Mouse (Mus musculus) kidney, adult 9 months (tissue): ENCODE measurements around the gene Gramd2.
"Not testable (repeated sequence)": the region's sequence is repeated elsewhere in the genome, so short reads cannot be mapped to it uniquely, and the experiment has no call there.

Source experiments
- DNase-seq: peaks from one replicate; pipeline ENCODE4 v3.0.0; 2022

The Gramd2 gene

DNA sequence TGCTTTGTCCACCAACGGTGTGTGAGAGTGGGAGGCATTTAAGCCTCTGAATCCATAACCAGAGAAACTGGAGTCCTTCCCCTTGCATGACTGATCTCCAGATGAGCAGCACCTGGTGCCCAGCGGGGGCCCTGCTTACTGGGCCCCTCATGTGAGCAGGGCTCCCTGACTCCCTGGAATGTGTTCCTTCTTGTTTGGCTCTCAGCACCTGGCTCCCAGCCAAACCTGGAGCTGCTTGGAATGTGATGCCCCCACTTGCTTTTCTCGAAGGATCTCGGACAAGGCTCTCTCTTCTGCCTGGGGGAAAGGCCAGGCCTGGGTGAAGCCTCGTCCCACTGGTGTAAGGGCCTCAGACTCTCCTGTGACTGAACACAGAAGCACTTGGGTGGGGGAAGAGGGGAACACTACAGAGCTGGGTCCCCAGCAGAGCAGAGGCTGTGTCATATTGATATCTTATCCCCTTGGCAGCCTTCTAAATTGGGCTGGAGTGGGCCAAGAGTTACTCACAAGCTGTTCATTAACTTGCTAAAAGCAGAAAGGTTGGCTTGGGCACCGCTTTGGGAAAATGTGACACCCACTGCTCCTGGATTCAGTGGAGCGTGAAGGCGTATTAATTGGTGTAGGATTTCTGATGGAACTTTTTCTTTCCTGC is 44.0 kb downstream of the Gramd2 start:
- peak; percentile 94 for DNase-seq

DNA sequence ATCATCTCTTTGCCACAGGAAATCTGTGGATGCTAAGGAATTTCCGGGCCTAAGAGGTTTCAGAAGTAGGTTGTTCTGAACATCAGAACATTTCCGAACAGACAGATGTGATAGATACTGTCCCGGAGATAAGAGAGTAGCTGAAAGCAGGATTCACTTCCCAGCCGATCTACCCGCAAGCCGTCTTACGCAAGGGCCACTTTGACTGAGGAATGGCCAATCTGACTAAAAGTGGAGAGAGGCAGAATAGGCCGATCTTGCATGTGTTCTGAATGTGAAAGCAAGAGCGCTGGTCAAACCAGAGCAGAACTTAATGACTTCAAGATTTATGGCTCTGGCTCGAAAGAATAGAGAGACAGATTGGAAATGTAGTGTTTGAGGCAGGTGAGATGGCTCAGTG is 45.6 kb downstream of the Gramd2 start:
- no peak for DNase-seq

DNA sequence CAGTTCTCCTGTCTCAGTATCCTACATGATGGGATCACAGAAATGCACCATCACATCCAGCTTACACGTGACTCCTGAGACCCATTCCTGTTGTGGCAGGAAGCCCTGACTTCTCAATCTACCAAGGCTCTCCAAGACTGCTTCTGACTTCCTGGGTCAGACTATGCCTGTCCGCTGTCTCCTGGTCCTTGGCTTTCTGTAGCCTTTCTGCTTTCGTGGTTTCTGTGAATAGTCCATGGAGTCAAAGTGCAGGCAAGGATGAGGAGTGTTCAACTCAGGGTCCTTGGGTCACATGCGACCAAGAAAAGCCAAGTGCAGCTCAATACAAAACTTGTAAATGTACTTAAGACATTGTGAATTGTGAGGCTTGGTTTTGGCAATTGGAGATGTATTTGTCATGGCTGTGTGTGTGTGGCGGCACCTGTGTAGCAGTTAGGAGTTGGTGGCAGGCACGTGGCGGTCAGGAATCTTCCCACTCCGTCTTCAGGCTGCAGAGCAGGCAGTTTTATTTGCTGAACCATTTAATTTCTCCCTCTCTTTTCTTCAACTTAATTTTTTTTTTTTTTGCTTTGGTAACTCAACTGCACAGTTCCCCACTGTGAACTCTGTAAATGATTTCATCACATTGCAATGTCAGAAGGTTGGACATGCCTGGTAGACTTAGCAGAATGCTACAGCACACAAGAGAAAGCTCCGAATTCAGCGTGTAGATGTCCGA is 47.8 kb downstream of the Gramd2 start:
- DNase-seq, result peak; percentile 82

- no peak for DNase-seq
Observed at GRCm38 (mm10) chr9:59731136-59731535, 51.2 kb downstream of the Gramd2 start.

- no peak for DNase-seq
Observed at GRCm38 (mm10) chr9:59733075-59733474, 53.1 kb downstream of the Gramd2 start.

DNA sequence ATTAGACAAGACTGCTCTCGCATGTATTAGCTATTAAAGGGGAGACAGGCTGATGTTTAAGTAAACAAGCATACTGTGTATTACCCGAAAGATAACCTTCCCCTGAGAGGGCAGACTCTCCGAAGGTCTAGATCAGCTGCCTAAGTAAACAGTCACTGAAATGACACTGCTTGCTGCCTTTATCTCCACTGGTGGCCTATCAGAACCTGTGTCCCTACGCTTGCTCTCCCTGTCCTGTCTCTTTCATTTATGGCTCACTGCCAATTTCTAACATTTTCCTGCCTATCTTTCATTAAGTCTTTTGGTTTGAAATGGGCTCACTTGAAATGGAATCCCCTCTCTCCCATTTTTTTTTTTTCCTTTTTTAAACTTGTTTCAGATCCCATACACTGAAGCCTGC is 55.5 kb downstream of the Gramd2 start:
- no peak for DNase-seq

GRCm38 (mm10) chr9:59740593-59740992 is 60.6 kb downstream of the Gramd2 start:
- peak; percentile 47 for DNase-seq

- DNase-seq, result no peak
Observed at GRCm38 (mm10) chr9:59743903-59744302, 64.0 kb downstream of the Gramd2 start.

GRCm38 (mm10) chr9:59748387-59748786 is 68.4 kb downstream of the Gramd2 start:
- no peak for DNase-seq

DNA sequence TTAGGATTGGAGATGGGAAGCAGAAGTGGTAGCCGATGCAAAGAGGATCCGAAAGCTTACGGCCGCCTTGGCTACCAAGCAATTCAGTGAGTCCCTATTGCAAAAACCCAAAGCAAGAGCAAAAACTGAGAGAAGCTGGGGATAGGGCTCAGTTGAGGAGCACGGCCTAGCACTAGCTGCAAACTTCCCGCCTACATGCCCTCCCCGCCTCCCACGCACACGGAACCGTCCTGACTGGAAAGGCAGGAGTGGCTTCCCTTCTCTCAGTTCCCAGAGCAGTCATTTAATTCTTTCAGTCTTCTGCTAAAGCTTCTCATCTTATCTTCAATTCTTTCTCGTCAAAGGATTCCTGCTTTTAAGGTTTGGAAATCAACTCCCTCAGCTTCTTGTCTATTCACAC is 69.0 kb downstream of the Gramd2 start:
- DNase-seq, result no peak

DNA sequence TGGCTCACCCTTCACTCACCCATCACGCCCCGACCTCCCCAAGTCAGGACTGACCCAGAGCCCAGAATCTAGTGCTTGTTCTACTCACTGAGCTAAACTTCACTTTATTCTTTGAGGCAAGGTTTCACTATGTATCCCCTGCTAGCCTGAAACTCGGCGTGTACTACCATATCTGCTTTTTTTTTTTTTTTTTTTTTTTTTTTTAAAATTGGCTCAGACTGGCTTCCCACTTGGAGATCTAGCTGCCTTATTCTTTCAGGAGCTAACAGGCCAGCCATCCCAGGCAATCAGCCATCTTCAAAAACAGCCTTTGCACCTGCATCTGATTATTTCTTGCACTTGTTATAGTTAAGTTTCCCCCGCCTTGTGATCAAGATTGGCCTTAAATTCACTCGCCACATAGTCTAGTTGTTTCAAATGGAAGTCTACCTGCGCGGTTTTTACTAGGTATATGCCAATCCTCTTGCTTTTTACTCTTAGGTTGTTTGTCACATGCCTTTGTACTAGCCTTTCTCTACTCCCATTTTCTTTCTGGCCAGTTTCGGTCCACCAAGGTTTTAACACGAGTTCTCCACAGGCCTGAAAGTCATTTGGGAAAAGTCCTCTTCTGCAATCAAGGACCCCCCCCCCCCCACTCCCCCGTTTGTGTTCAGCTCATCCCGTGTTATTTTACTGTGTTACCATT is 69.8 kb downstream of the Gramd2 start:
- DNase-seq, result peak; percentile 28

DNA sequence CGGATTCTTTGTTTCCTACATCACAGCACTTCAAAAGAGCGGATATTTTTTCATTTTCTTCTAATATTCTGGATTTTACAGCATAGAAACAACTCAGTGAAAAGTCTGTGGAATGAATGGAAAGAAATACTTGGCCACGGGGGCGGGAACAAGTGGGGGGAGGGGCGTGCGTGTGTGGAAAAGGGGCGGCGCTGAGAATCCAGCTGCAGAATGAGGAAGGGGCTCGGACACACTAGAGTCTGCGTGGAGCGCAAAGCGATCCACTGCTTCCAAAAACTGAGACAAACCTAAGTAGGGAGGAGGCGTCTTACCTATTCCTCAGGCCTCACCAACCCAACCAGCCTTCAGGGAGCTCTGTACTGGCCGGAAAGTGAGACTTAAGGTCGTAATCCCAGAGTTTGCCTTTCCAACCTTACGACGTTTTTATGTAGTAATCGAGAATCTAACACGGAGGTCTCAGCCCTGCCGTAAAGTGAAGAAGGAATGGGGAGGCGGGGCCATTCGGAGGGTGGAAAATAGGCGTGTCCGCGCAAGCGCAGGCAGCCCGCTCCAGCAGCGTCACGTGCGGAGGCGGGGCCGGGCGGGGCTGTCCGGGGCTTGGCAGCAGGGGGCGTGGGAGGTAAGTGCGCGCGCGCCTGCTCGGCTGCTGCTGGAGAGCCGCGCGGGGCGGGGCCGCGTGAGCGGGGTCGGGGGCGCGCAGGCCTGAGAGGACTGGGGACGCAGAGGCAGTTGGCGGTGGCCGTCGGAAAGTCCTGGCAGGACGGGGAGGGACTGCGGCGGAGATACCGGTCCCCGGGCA is 70.5 kb downstream of the Gramd2 start, which contains the start of the genes Senp8 and Myo9a:
Senp8 (minus strand) TSS at position 444 of the 799 bp plus-strand sequence.
Myo9a (plus strand) TSS at position 630 of the 799 bp plus-strand sequence.
- DNase-seq, result peak; percentile 99

GRCm38 (mm10) chr9:59751066-59751581 is 71.2 kb downstream of the Gramd2 start:
- peak; percentile 93 for DNase-seq

GRCm38 (mm10) chr9:59751966-59752365 is 72.0 kb downstream of the Gramd2 start:
- no peak for DNase-seq

DNA sequence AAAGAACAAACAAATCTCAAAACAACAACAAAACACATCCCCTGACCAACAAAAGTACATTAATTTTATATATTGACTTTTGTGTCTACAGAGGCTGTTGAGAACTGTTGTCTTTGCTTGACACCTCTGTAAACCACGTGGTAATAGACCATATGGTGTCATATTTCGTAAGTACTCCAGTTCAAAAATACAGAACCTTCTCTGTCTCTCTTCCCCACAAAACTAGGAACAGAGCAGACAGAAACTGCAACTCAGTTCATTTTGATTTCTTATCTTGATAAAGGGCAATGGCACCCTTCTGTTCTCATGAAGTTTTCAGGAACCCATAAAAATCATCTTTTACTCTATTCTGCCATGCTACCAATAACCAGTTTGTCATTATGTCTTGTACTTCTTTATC is 75.3 kb downstream of the Gramd2 start:
- no peak for DNase-seq

GRCm38 (mm10) chr9:59757016-59757415 is 77.1 kb downstream of the Gramd2 start:
- peak; percentile 57 for DNase-seq

DNA sequence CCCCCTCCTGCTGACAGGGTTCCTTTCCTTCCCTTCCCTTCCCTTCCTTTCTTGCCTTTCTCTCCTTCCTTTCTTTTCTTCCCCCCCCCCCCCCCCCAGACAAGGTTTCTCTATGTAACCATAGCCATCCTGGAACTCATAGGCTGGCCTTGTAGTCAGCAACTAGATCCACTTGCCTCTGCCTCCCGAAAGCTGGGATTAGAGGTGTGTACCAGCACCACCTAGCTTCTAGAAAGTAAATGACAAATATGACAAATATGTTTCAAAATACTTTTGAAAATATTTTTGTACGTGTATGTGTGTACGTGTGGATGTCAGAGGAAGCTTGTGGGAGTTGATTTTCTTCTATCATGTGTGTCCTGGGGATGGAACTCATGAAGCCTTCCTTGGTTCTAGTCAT is 80.6 kb downstream of the Gramd2 start:
- peak; percentile 42 for DNase-seq

DNA sequence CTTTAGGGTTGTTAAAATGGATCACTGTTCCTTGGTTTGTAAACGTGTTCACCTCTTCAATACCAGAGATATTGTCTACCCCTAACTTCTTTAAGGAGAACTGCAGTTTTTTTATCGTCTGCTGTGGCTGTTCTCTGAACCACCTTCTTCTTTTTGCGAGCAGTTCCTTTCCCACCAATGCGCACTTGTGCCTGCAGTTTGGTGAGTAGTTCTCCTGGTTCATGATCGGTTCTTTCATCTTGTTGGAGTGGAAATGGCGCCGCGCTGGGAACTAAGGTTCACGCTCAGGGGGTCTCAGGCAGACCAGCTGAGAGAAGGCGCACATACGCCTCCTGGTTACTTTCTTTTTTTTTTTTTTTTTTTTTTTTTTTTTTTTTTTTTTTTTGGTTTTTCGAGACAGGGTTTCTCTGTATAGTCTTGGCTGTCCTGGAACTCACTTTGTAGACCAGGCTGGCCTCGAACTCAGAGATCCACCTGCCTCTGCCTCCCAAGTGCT is 87.1 kb downstream of the Gramd2 start:
- not testable (repeated sequence) for DNase-seq
